Mouse (Mus musculus) cortical plate, adult 2 months (tissue): Measurements from ENCODE around the gene Tie1. TPM values are rescaled to one million over a fixed set of nuclear protein-coding genes. Genes with fewer than 3 reads are reported as not detected.

Experiments used
- H3K27ac ChIP-seq: fragments of 200-500 bp; 2 replicates; pipeline ENCODE4 v1.5.1; 2012; ENCODE audit warnings: low read length, control low read depth, inconsistent platforms; ENCODE audit not compliant: insufficient read depth
- H3K4me1 ChIP-seq: fragments of 200-500 bp; 2 replicates; pipeline ENCODE4 v1.6.1; 2011; ENCODE audit warnings: low read length; ENCODE audit not compliant: control insufficient read depth, insufficient read depth
- H3K4me3 ChIP-seq: fragments of 200-500 bp; 2 replicates; pipeline ENCODE4 v1.5.1; 2011; ENCODE audit warnings: mild to moderate bottlenecking, low read length, control low read depth; ENCODE audit not compliant: insufficient read depth
- CTCF ChIP-seq: fragments of 200-500 bp; IDR thresholded peaks from 2 replicates; pipeline ENCODE4 v1.5.1; 2011; ENCODE audit warnings: mild to moderate bottlenecking, control low read depth, low read length; ENCODE audit not compliant: insufficient read depth; ENCODE audit errors: extremely low read depth
- POLR2A ChIP-seq: fragments of 200-500 bp; IDR thresholded peaks from 2 replicates; pipeline ENCODE4 v1.6.1; 2011; ENCODE audit warnings: mild to moderate bottlenecking, low read length, control low read depth; ENCODE audit not compliant: insufficient read depth; ENCODE audit errors: extremely low read depth
- polyA plus RNA-seq: library from polyadenylated mRNA; depleted of rRNA; stranded (reverse); fragments of >200 nt; gene quantifications from 2 replicates; pipeline ENCODE4 v1.2.3, GENCODE M21; 2012; rRNA removed

Tie1 gene
- polyA plus RNA-seq, 1 experiment: 13.2 TPM

GRCm38 (mm10) chr4:118424541-118425160 is 65.2 kb downstream of the Tie1 start:
- peaks cover 2% of the 10 kb centered on the region; the same call in 1 of the 2 replicates for H3K4me1 ChIP-seq
- TF ChIP-seq POLR2A: no peak
- no peak for TF ChIP-seq CTCF
- H3K27ac ChIP-seq: no peak overlapping the region
- no peak overlapping the region for H3K4me3 ChIP-seq

GRCm38 (mm10) chr4:118421384-118421783 is 68.5 kb downstream of the Tie1 start:
- TF ChIP-seq POLR2A (no peak), CTCF (no peak)
- Histone ChIP-seq H3K27ac (no peak overlapping the region), H3K4me3 (no peak overlapping the region), H3K4me1 (0 out of 2 replicates have a peak, but pooled peaks cover 2% of the 10 kb centered on the region)

Other genes with a start within 250 kb of the Tie1 start
- 39.9 and 42.3 TPM in 2 replicates for gene Ptprf, start 198.7 kb downstream of the Tie1 start, polyA plus RNA-seq
- 33.4 and 38.6 TPM in 2 replicates for gene Szt2, start 80.8 kb downstream of the Tie1 start, polyA plus RNA-seq
- gene Med8, start 80.7 kb downstream of the Tie1 start, polyA plus RNA-seq: 58.6 and 59.8 TPM in 2 replicates
- gene Elovl1, start 62.0 kb downstream of the Tie1 start, polyA plus RNA-seq: 69.3 and 79.4 TPM in 2 replicates
- 1.7 and 2.3 TPM in 2 replicates for gene Cdc20, start 52.7 kb downstream of the Tie1 start, polyA plus RNA-seq
- gene Mpl, start 32.5 kb downstream of the Tie1 start, polyA plus RNA-seq: 1.4 and 1.5 TPM in 2 replicates
- gene 2610528J11Rik, start 36.9 kb upstream of the Tie1 start, polyA plus RNA-seq: 0.19 TPM in 1 of 2 replicates, not detected in the other
- gene Tmem125, start 54.0 kb upstream of the Tie1 start, polyA plus RNA-seq: 23.7 and 27.7 TPM in 2 replicates
- gene Cfap57, start 130.7 kb upstream of the Tie1 start, polyA plus RNA-seq: 0.32 and 0.56 TPM in 2 replicates
- 53.1 and 54.8 TPM in 2 replicates for gene Ebna1bp2, start 130.7 kb upstream of the Tie1 start, polyA plus RNA-seq
- gene Olfr62, start 168.9 kb upstream of the Tie1 start, polyA plus RNA-seq: not detected in 2 replicates
- gene Olfr1342, start 202.7 kb upstream of the Tie1 start, polyA plus RNA-seq: not detected in 2 replicates
- gene Olfr1341, start 213.5 kb upstream of the Tie1 start, polyA plus RNA-seq: not detected in 2 replicates
- gene Olfr1340, start 230.1 kb upstream of the Tie1 start, polyA plus RNA-seq: not detected in 2 replicates
- not detected in 2 replicates for gene Olfr1339, start 242.1 kb upstream of the Tie1 start, polyA plus RNA-seq